Mouse (Mus musculus): Measurements from ENCODE around the gene Synpo2l. TPM values are rescaled to one million over a fixed set of nuclear protein-coding genes. Genes with fewer than 3 reads are reported as not detected.

Gene Synpo2l
- polyA plus RNA-seq (2017; shearing (Covaris generic)) = not detected

GRCm38 (mm10) chr14:20668154-20668810 lies at the start of gene Synpo2l:
Gene Synpo2l, minus strand, starts transcription at chr14:20668354.

GRCm38 (mm10) chr14:20707201-20708190 lies 39.3 kb upstream of the Synpo2l start, which contains the start of gene Zswim8:
Gene Zswim8, plus strand, starts transcription at chr14:20707552.

GRCm38 (mm10) chr14:20702741-20703381 lies 34.7 kb upstream of the Synpo2l start, which contains the start of gene Chchd1:
Gene Chchd1, plus strand, starts transcription at chr14:20703006.

GRCm38 (mm10) chr14:20694884-20695760 lies 27.0 kb upstream of the Synpo2l start, which contains the start of gene Fut11:
Gene Fut11, plus strand, starts transcription at chr14:20694968.

GRCm38 (mm10) chr14:20674064-20674833 lies 6.1 kb upstream of the Synpo2l start, which contains the start of gene Sec24c:
Gene Sec24c, plus strand, starts transcription at chr14:20674308.

GRCm38 (mm10) chr14:20656361-20656760 lies 11.8 kb downstream of the Synpo2l start, which contains the start of gene Myoz1:
Gene Myoz1, minus strand, starts transcription at chr14:20656540.

GRCm38 (mm10) chr14:20640644-20641437 lies 27.3 kb downstream of the Synpo2l start, which contains the start of gene Usp54:
Gene Usp54, minus strand, starts transcription at chr14:20641063.

Other genes with a start within 250 kb of the Synpo2l start
- gene Cfap70, start 216.1 kb downstream of the Synpo2l start, polyA plus RNA-seq (2017; shearing (Covaris generic)) = not detected
- gene Anxa7, start 188.2 kb downstream of the Synpo2l start, polyA plus RNA-seq (2017; shearing (Covaris generic)) = 62.1 TPM
- gene Mss51, start 171.5 kb downstream of the Synpo2l start, polyA plus RNA-seq (2017; shearing (Covaris generic)) = 2.1 TPM
- gene Ppp3cb, start 121.8 kb downstream of the Synpo2l start, polyA plus RNA-seq (2017; shearing (Covaris generic)) = 17.3 TPM
- gene Usp54, start 27.3 kb downstream of the Synpo2l start, polyA plus RNA-seq (2017; shearing (Covaris generic)) = 4.4 TPM
- gene Myoz1, start 11.8 kb downstream of the Synpo2l start, polyA plus RNA-seq (2017; shearing (Covaris generic)) = not detected
- 328 TPM for gene Sec24c, start 6.0 kb upstream of the Synpo2l start, polyA plus RNA-seq (2017; shearing (Covaris generic))
- 7.5 TPM for gene Fut11, start 26.6 kb upstream of the Synpo2l start, polyA plus RNA-seq (2017; shearing (Covaris generic))
- 115 TPM for gene Chchd1, start 34.7 kb upstream of the Synpo2l start, polyA plus RNA-seq (2017; shearing (Covaris generic))
- gene Zswim8, start 39.2 kb upstream of the Synpo2l start, polyA plus RNA-seq (2017; shearing (Covaris generic)) = 22.2 TPM
- 19.3 TPM for gene Ndst2, start 66.2 kb upstream of the Synpo2l start, polyA plus RNA-seq (2017; shearing (Covaris generic))
- gene Camk2g, start 125.7 kb upstream of the Synpo2l start, polyA plus RNA-seq (2017; shearing (Covaris generic)) = 8.9 TPM
- gene Plau, start 168.3 kb upstream of the Synpo2l start, polyA plus RNA-seq (2017; shearing (Covaris generic)) = not detected